ENCODE assay signal across 8 mouse cellular contexts in genomic region chr5:137706913-137707633, GRCm38 (mm10). TPM values are rescaled to one million over a fixed set of nuclear protein-coding genes. Genes with fewer than 3 reads are reported as not detected.
DNase-seq lines count a peak whose midpoint lies in the region; ATAC-seq lines count a peak whose summit lies in the region.

No protein-coding gene starts in this region.

- peaks cover 18% of the 10 kb centered on the region for H3K4me1 ChIP-seq in midbrain, embryonic 13.5 days (replicated peaks)
- peaks cover 6% of the 10 kb centered on the region for H3K4me1 ChIP-seq in midbrain, embryonic 11.5 days (ENCODE audit: control insufficient read depth, insufficient read depth, low read length)
- H3K4me1 ChIP-seq in embryonic facial prominence, embryonic 15.5 days, result no peaks in the 10 kb centered on the region
- H3K4me1 ChIP-seq in kidney, embryonic 15.5 days, result 0 out of 2 replicates have a peak, but pooled peaks cover 2% of the 10 kb centered on the region
- H3K4me1 ChIP-seq in stomach, embryonic 14.5 days (ENCODE audit: control insufficient read depth, insufficient read depth, low read length), result no peaks in the 10 kb centered on the region

- H3K9ac ChIP-seq in midbrain, embryonic 13.5 days (replicated peaks), result no peak overlapping the region
- no peak overlapping the region for H3K9ac ChIP-seq in midbrain, embryonic 11.5 days (ENCODE audit: low read length)
- H3K9ac ChIP-seq in embryonic facial prominence, embryonic 15.5 days, result no peak overlapping the region
- no peak overlapping the region for H3K9ac ChIP-seq in kidney, embryonic 15.5 days
- H3K9ac ChIP-seq in stomach, embryonic 14.5 days (replicated peaks; ENCODE audit: low read depth, low read length), result no peak overlapping the region

- DNase-seq in midbrain, embryonic 11.5 days (ENCODE audit: low spot score, missing footprints), result no peak
- peak; percentile 35 to 44 for DNase-seq in adrenal gland, adult 18-20 months (ENCODE audit: low spot score in 2 of 2)
- DNase-seq in Muller cell, postnatal 12 days (ENCODE audit: inconsistent ontology term), result no peak

- H3K4me3 ChIP-seq in midbrain, embryonic 13.5 days (replicated peaks), result no peak overlapping the region
- no peak overlapping the region for H3K4me3 ChIP-seq in midbrain, embryonic 11.5 days (ENCODE audit: low read depth, low read length)
- H3K4me3 ChIP-seq in embryonic facial prominence, embryonic 15.5 days (replicated peaks), result no peak overlapping the region
- H3K4me3 ChIP-seq in kidney, embryonic 15.5 days (replicated peaks), result no peak overlapping the region
- no peak overlapping the region for H3K4me3 ChIP-seq in macrophage (ENCODE audit: inconsistent target)
- no peak overlapping the region for H3K4me3 ChIP-seq in stomach, embryonic 14.5 days (ENCODE audit: low read depth, low read length)

- ATAC-seq in midbrain, embryonic 13.5 days, result peak; percentile 55; the same call in 1 of the 2 replicates
- no peak for ATAC-seq in midbrain, embryonic 11.5 days (ENCODE audit: low FRiP score)
- peak; percentile 82; the same call in 1 of the 2 replicates for ATAC-seq in embryonic facial prominence, embryonic 15.5 days (ENCODE audit: insufficient number of reproducible peaks, low FRiP score, low TSS enrichment, low read depth)
- ATAC-seq in kidney, embryonic 15.5 days (replicated peaks; ENCODE audit: low FRiP score), result peak; percentile 76
- peak; percentile 82 for ATAC-seq in stomach, embryonic 14.5 days (ENCODE audit: insufficient number of reproducible peaks, insufficient read depth, low FRiP score, low read depth)

- H3K27me3 ChIP-seq in midbrain, embryonic 13.5 days, result no peaks in the 10 kb centered on the region
- H3K27me3 ChIP-seq in midbrain, embryonic 11.5 days (ENCODE audit: control insufficient read depth, insufficient read depth, low read length), result no peaks in the 10 kb centered on the region
- no peaks in the 10 kb centered on the region for H3K27me3 ChIP-seq in embryonic facial prominence, embryonic 15.5 days
- no peaks in the 10 kb centered on the region for H3K27me3 ChIP-seq in kidney, embryonic 15.5 days
- no peaks in the 10 kb centered on the region for H3K27me3 ChIP-seq in stomach, embryonic 14.5 days (ENCODE audit: control insufficient read depth, insufficient read depth, low read length)

- H3K36me3 ChIP-seq in midbrain, embryonic 13.5 days, result no peaks in the 10 kb centered on the region
- H3K36me3 ChIP-seq in midbrain, embryonic 11.5 days (ENCODE audit: control insufficient read depth, insufficient read depth, low read length), result no peaks in the 10 kb centered on the region
- H3K36me3 ChIP-seq in embryonic facial prominence, embryonic 15.5 days, result no peaks in the 10 kb centered on the region
- H3K36me3 ChIP-seq in kidney, embryonic 15.5 days, result no peaks in the 10 kb centered on the region
- no peaks in the 10 kb centered on the region for H3K36me3 ChIP-seq in macrophage (ENCODE audit: inconsistent target)
- no peaks in the 10 kb centered on the region for H3K36me3 ChIP-seq in stomach, embryonic 14.5 days (ENCODE audit: control insufficient read depth, insufficient read depth, low read length)

- H3K79me2 ChIP-seq in macrophage (ENCODE audit: inconsistent target), result no peaks in the 10 kb centered on the region

- H3K4me2 ChIP-seq in midbrain, embryonic 13.5 days (replicated peaks), result 0 out of 2 replicates have a peak overlapping the region, but pooled peaks have one; percentile 6
- no peak overlapping the region for H3K4me2 ChIP-seq in midbrain, embryonic 11.5 days
- H3K4me2 ChIP-seq in embryonic facial prominence, embryonic 15.5 days (replicated peaks), result no peak overlapping the region
- H3K4me2 ChIP-seq in kidney, embryonic 15.5 days, result no peak overlapping the region
- no peak overlapping the region for H3K4me2 ChIP-seq in stomach, embryonic 14.5 days (replicated peaks; ENCODE audit: low read depth, low read length)

- H3K27ac ChIP-seq in midbrain, embryonic 13.5 days, result no peak overlapping the region
- H3K27ac ChIP-seq in midbrain, embryonic 11.5 days (ENCODE audit: low read depth, low read length), result no peak overlapping the region
- H3K27ac ChIP-seq in embryonic facial prominence, embryonic 15.5 days (replicated peaks), result peak overlapping the region; percentile 63
- peak overlapping the region; percentile 71 for H3K27ac ChIP-seq in kidney, embryonic 15.5 days
- H3K27ac ChIP-seq in macrophage, result peak overlapping the region; percentile 76
- H3K27ac ChIP-seq in stomach, embryonic 14.5 days (ENCODE audit: low read length), result peak overlapping the region; percentile 69; the same call in 1 of the 2 replicates

- WGBS in midbrain, embryonic 13.5 days, result 68% methylated on average over 12 of the region's 12 CpGs
- WGBS in midbrain, embryonic 11.5 days, result 89% methylated on average over 12 of the region's 12 CpGs
- 58% methylated on average over 12 of the region's 12 CpGs for WGBS in embryonic facial prominence, embryonic 15.5 days
- WGBS in kidney, embryonic 15.5 days, result 68% methylated on average over 12 of the region's 12 CpGs
- 11% methylated on average over 12 of the region's 12 CpGs for WGBS in macrophage (ENCODE audit: missing documents)
- WGBS in stomach, embryonic 14.5 days, result 42% methylated on average over 12 of the region's 12 CpGs

- no peaks in the 10 kb centered on the region for H3K9me3 ChIP-seq in midbrain, embryonic 13.5 days
- no peaks in the 10 kb centered on the region for H3K9me3 ChIP-seq in midbrain, embryonic 11.5 days (ENCODE audit: control insufficient read depth, low read length)
- no peaks in the 10 kb centered on the region for H3K9me3 ChIP-seq in embryonic facial prominence, embryonic 15.5 days (replicated peaks)
- H3K9me3 ChIP-seq in kidney, embryonic 15.5 days (replicated peaks), result no peaks in the 10 kb centered on the region
- H3K9me3 ChIP-seq in stomach, embryonic 14.5 days (ENCODE audit: control insufficient read depth, low read depth, low read length), result no peaks in the 10 kb centered on the region

RNA-seq across cellular contexts. Expression of gene Agfg2, which starts 22.5 kb away (rescaled TPM):
- 19.5 and 19.6 TPM in 2 replicates for polyA plus RNA-seq in midbrain, embryonic 13.5 days (2015; fragmentation: Nextera tagmentation; extraction: Ambion mirVana)
- polyA plus RNA-seq in midbrain, embryonic 11.5 days (2014; fragmentation: Nextera tagmentation; extraction: Ambion mirVana), result 13.6 and 14.9 TPM in 2 replicates
- total RNA-seq in adrenal gland, adult 18-20 months (2021), result 10 to 100 TPM; 25.3 to 28.8 TPM
- polyA plus RNA-seq in embryonic facial prominence, embryonic 15.5 days (2015; fragmentation: Nextera tagmentation; extraction: Ambion mirVana), result 16.5 and 18.1 TPM in 2 replicates
- 18.9 and 23.1 TPM in 2 replicates for polyA plus RNA-seq in kidney, embryonic 15.5 days (2015; fragmentation: Nextera tagmentation; extraction: Ambion mirVana)
- 10 to 100 TPM in 16 of 26 experiments, 1 to 10 TPM in 10; 2.1 to 36.8 (median 14.3) TPM for total RNA-seq in macrophage (2018; cell fraction: chromatin; rRNA removed)
- total RNA-seq in macrophage (2018; cell fraction: cytosol; rRNA removed), result 10 to 100 TPM in 25 of 26 experiments, 1 to 10 TPM in 1; 10.0 to 23.1 (median 18.9) TPM
- total RNA-seq in macrophage (2018; cell fraction: nucleus; rRNA removed), result 10 to 100 TPM in 17 of 26 experiments, 1 to 10 TPM in 9; 5.9 to 45.8 (median 13.1) TPM
- polyA plus RNA-seq in macrophage (2018), result 12.1 to 28.4 TPM (median 17.8 TPM) in 3 replicates
- polyA plus RNA-seq in stomach, embryonic 14.5 days (2014; fragmentation: Nextera tagmentation; extraction: Ambion mirVana), result 12.9 and 13.2 TPM in 2 replicates

RNA-seq across cellular contexts. Expression of gene Nyap1, which starts 34.3 kb away (rescaled TPM):
- polyA plus RNA-seq in midbrain, embryonic 13.5 days (2015; fragmentation: Nextera tagmentation; extraction: Ambion mirVana), result 39.9 and 42.3 TPM in 2 replicates
- 4.8 TPM in 2 replicates for polyA plus RNA-seq in midbrain, embryonic 11.5 days (2014; fragmentation: Nextera tagmentation; extraction: Ambion mirVana)
- 1 to 10 TPM; 4.2 to 4.7 TPM for total RNA-seq in adrenal gland, adult 18-20 months (2021)
- 4.6 and 4.7 TPM in 2 replicates for polyA plus RNA-seq in embryonic facial prominence, embryonic 15.5 days (2015; fragmentation: Nextera tagmentation; extraction: Ambion mirVana)
- polyA plus RNA-seq in kidney, embryonic 15.5 days (2015; fragmentation: Nextera tagmentation; extraction: Ambion mirVana), result 1.8 and 2.1 TPM in 2 replicates
- 1 to 10 TPM in 8 of 26 experiments, under 1 TPM in 16, not detected in 2; 0.24 to 9.1 (median 0.74) TPM for total RNA-seq in macrophage (2018; cell fraction: chromatin; rRNA removed)
- total RNA-seq in macrophage (2018; cell fraction: cytosol; rRNA removed), result under 1 TPM in 25 of 26 experiments, not detected in 1; 0.03 to 0.41 (median 0.20) TPM
- 1 to 10 TPM in 4 of 26 experiments, under 1 TPM in 18, not detected in 4; 0.13 to 2.0 (median 0.58) TPM for total RNA-seq in macrophage (2018; cell fraction: nucleus; rRNA removed)
- 0.07 to 0.23 TPM (median 0.21 TPM) in 3 replicates for polyA plus RNA-seq in macrophage (2018)
- 1.0 and 1.4 TPM in 2 replicates for polyA plus RNA-seq in stomach, embryonic 14.5 days (2014; fragmentation: Nextera tagmentation; extraction: Ambion mirVana)

RNA-seq across cellular contexts. Expression of gene Tsc22d4, which starts 38.5 kb away (rescaled TPM):
- 44.2 and 54.0 TPM in 2 replicates for polyA plus RNA-seq in midbrain, embryonic 13.5 days (2015; fragmentation: Nextera tagmentation; extraction: Ambion mirVana)
- polyA plus RNA-seq in midbrain, embryonic 11.5 days (2014; fragmentation: Nextera tagmentation; extraction: Ambion mirVana), result 47.0 and 62.9 TPM in 2 replicates
- total RNA-seq in adrenal gland, adult 18-20 months (2021), result 10 to 100 TPM; 72.5 to 80.5 TPM
- 167 and 175 TPM in 2 replicates for polyA plus RNA-seq in embryonic facial prominence, embryonic 15.5 days (2015; fragmentation: Nextera tagmentation; extraction: Ambion mirVana)
- 111 and 126 TPM in 2 replicates for polyA plus RNA-seq in kidney, embryonic 15.5 days (2015; fragmentation: Nextera tagmentation; extraction: Ambion mirVana)
- 100 to 1,000 TPM in 11 of 26 experiments, 10 to 100 TPM in 15; 31.6 to 165 (median 84.9) TPM for total RNA-seq in macrophage (2018; cell fraction: chromatin; rRNA removed)
- 100 to 1,000 TPM in 23 of 26 experiments, 10 to 100 TPM in 3; 81.9 to 187 (median 130) TPM for total RNA-seq in macrophage (2018; cell fraction: cytosol; rRNA removed)
- total RNA-seq in macrophage (2018; cell fraction: nucleus; rRNA removed), result 100 to 1,000 TPM in 17 of 26 experiments, 10 to 100 TPM in 9; 44.1 to 185 (median 125) TPM
- 84.4 to 112 TPM (median 101 TPM) in 3 replicates for polyA plus RNA-seq in macrophage (2018)
- polyA plus RNA-seq in stomach, embryonic 14.5 days (2014; fragmentation: Nextera tagmentation; extraction: Ambion mirVana), result 118 and 132 TPM in 2 replicates

Comparison
In these comparisons a context has a peak if more than half of its experiments do, and no peak if none do; other contexts are left out.
1. H3K27ac ChIP-seq: peak in embryonic facial prominence, embryonic 15.5 days (single experiment), kidney, embryonic 15.5 days (single experiment), macrophage (single experiment) and stomach, embryonic 14.5 days (single experiment); none in midbrain, embryonic 13.5 days (single experiment) and midbrain, embryonic 11.5 days (single experiment).
2. DNase-seq: peak in adrenal gland, adult 18-20 months (2 of 2); none in midbrain, embryonic 11.5 days (single experiment) and Muller cell, postnatal 12 days (single experiment).